Mouse (Mus musculus) midbrain, embryonic 12.5 days (tissue): ENCODE measurements around the gene Prr7. TPM values are rescaled to one million over a fixed set of nuclear protein-coding genes. Genes with fewer than 3 reads are reported as not detected.

ENCODE experiments used
- ATAC-seq: fragments of 200-750 bp; cut with Nextera tagmentation; 2 replicates; pipeline ENCODE4 v1.8.0; 2017; ENCODE audit warnings: low read depth, moderate TSS enrichment, moderate library complexity; ENCODE audit not compliant: low FRiP score
- H3K27ac ChIP-seq: fragments of 300-500 bp; sonication (generic); replicated peaks from 2 replicates; pipeline ENCODE4 v1.5.1; 2016; ENCODE audit warnings: mild to moderate bottlenecking
- H3K27me3 ChIP-seq: fragments of 300-500 bp; sonication (generic); 2 replicates; pipeline ENCODE4 v1.6.1; 2016; ENCODE audit warnings: mild to moderate bottlenecking
- H3K36me3 ChIP-seq: fragments of 300-500 bp; sonication (generic); 2 replicates; pipeline ENCODE4 v1.6.1; 2016
- H3K4me1 ChIP-seq: fragments of 300-500 bp; sonication (generic); 2 replicates; pipeline ENCODE4 v1.6.1; 2016
- H3K4me2 ChIP-seq: fragments of 300-500 bp; sonication (generic); replicated peaks from 2 replicates; pipeline ENCODE4 v1.6.1; 2016; ENCODE audit warnings: mild to moderate bottlenecking, moderate library complexity
- H3K4me3 ChIP-seq: fragments of 300-500 bp; sonication (generic); 2 replicates; pipeline ENCODE4 v1.5.1; 2016; ENCODE audit warnings: mild to moderate bottlenecking
- H3K9ac ChIP-seq: fragments of 300-500 bp; sonication (generic); replicated peaks from 2 replicates; pipeline ENCODE4 v1.6.1; 2016; ENCODE audit warnings: mild to moderate bottlenecking, moderate library complexity
- H3K9me3 ChIP-seq: fragments of 300-500 bp; sonication (generic); 2 replicates; pipeline ENCODE4 v1.6.1; 2016; ENCODE audit warnings: mild to moderate bottlenecking
- WGBS: fragments of 180-500 bp; shearing (Covaris S2); methylation state at CpG from one replicate; pipeline ENCODE4 v1.1.7; 2016; 5-methylcytosine and 5-hydroxymethylcytosine counted together
- microRNA-seq: library from miRNA; unstranded; fragments of <30 nt; microRNA quantifications from one replicate; pipeline ENCODE4, GENCODE M21; 2017
- polyA plus RNA-seq: library from polyadenylated mRNA; unstranded; fragments of >200 nt; fragmentation: Nextera tagmentation; extraction: Ambion mirVana; gene quantifications from 2 replicates; pipeline ENCODE4 v1.2.1, GENCODE M21; 2016

The Prr7 gene
- polyA plus RNA-seq, 1 experiment from 2014 or later: 2.3 TPM

- H3K4me1 ChIP-seq: peaks cover 26% of the 10 kb centered on the region
- H3K27me3 ChIP-seq: peaks cover 13% of the 10 kb centered on the region; the same call in 1 of the 2 replicates
- H3K9me3 ChIP-seq: no peaks in the 10 kb centered on the region
- H3K9ac ChIP-seq: peak within 1 kb of the TSS; percentile 83
- ATAC-seq: peak; percentile 71
- H3K27ac ChIP-seq: peak within 1 kb of the TSS; percentile 72
- WGBS: under 1% methylated on average over 53 of the region's 55 CpGs
- peak within 1 kb of the TSS; percentile 79 for H3K4me2 ChIP-seq
- H3K36me3 ChIP-seq: peaks cover 12% of the 10 kb centered on the region
- peak within 1 kb of the TSS; percentile 78 for H3K4me3 ChIP-seq
Measured at GRCm38 (mm10) chr13:55513111-55513748, 49.2 kb downstream of the Prr7 start, which contains the start of gene Pdlim7. Gene Pdlim7, minus strand, starts transcription at chr13:55513676.

- H3K27me3 ChIP-seq: peaks cover 13% of the 10 kb centered on the region; the same call in 1 of the 2 replicates
- H3K27ac ChIP-seq: no peak overlapping the region
- H3K4me1 ChIP-seq: peaks cover 26% of the 10 kb centered on the region
- ATAC-seq: no peak
- no peaks in the 10 kb centered on the region for H3K9me3 ChIP-seq
- WGBS: 32% methylated on average over 9 of the region's 9 CpGs
- H3K4me3 ChIP-seq: peak overlapping the region; percentile 78
- peaks cover 6% of the 10 kb centered on the region for H3K36me3 ChIP-seq
- peak overlapping the region; percentile 79 for H3K4me2 ChIP-seq
- no peak overlapping the region for H3K9ac ChIP-seq
Measured at GRCm38 (mm10) chr13:55513828-55514227, 49.8 kb downstream of the Prr7 start.

DNA sequence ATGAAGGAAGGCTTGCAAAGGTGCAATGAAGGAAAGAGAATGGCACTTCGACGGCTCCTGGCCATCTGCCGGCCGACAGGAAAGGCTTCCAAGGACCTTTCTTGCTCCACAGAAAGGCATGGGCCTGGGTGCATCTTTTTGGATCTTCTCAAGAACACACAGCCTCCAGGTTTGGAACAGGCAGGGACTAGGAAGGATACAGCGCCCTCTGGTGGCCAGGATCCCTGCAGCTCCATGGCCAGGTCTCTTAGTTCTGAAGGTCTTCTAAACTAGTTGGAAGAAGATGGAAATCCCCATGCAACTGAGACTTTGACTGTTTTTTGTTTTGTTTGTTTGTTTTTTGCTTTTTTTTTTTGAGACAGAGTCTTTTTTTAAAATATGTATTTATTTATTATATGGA lies 52.9 kb downstream of the Prr7 start:
- WGBS: 4% methylated on average over 5 of the region's 5 CpGs
- peaks cover 7% of the 10 kb centered on the region for H3K4me1 ChIP-seq
- H3K4me3 ChIP-seq: no peak overlapping the region
- H3K9me3 ChIP-seq: no peaks in the 10 kb centered on the region
- H3K36me3 ChIP-seq: no peaks in the 10 kb centered on the region
- ATAC-seq: no peak
- peaks cover 13% of the 10 kb centered on the region; the same call in 1 of the 2 replicates for H3K27me3 ChIP-seq
- no peak overlapping the region for H3K27ac ChIP-seq
- H3K4me2 ChIP-seq: no peak overlapping the region
- no peak overlapping the region for H3K9ac ChIP-seq

DNA sequence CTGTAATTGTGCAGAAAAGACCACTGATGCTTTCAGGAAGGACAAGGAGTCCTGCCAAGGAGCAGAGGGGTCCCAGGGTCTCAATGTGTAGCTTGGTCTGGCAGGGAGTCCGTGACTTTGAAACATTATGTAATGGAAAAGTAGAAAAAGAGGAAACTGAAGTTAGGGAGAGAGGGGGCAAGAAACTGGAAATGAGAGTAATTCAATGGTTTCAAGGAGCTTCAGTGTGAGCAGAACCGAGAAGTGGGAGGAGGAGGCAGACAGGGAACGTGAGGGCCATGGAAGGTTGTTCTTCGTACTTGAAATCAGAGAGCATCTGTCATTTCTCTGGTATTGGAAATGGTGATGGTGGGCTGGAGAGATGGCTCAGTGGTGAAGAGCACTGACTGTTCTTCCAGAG lies 55.5 kb downstream of the Prr7 start:
- no peak for ATAC-seq
- 80% methylated on average over 4 of the region's 4 CpGs for WGBS
- Histone ChIP-seq H3K27ac (no peak overlapping the region), H3K4me3 (no peak overlapping the region), H3K27me3 (peaks cover 8% of the 10 kb centered on the region; the same call in 1 of the 2 replicates), H3K4me1 (no peaks in the 10 kb centered on the region), H3K9me3 (no peaks in the 10 kb centered on the region), H3K9ac (no peak overlapping the region), H3K4me2 (no peak overlapping the region), H3K36me3 (no peaks in the 10 kb centered on the region)

GRCm38 (mm10) chr13:55522730-55523129 lies 58.7 kb downstream of the Prr7 start:
- no peaks in the 10 kb centered on the region for H3K9me3 ChIP-seq
- ATAC-seq: no peak
- no peak overlapping the region for H3K4me3 ChIP-seq
- H3K4me1 ChIP-seq: no peaks in the 10 kb centered on the region
- H3K27me3 ChIP-seq: no peaks in the 10 kb centered on the region
- no peak overlapping the region for H3K4me2 ChIP-seq
- WGBS: 69% methylated on average over 8 of the region's 8 CpGs
- no peak overlapping the region for H3K27ac ChIP-seq
- H3K9ac ChIP-seq: no peak overlapping the region
- 0 out of 2 replicates have a peak, but pooled peaks cover 4% of the 10 kb centered on the region for H3K36me3 ChIP-seq

Small RNA genes lying within 50 kb of the gene (microRNA-seq; reads per million reads assigned to microRNA genes)
- gene Mir6943 (not detected), gene Mir6944 (170 reads per million, percentile 59 among the genes with 10 or more reads in this experiment), gene Mir6945 (2.1 reads per million)

Other genes with a start within 250 kb of the Prr7 start
- 317 and 349 TPM in 2 replicates for gene Prelid1, start 143.8 kb upstream of the Prr7 start, polyA plus RNA-seq
- gene Rab24, start 142.3 kb upstream of the Prr7 start, polyA plus RNA-seq: 99.6 and 111 TPM in 2 replicates
- 28.7 and 32.1 TPM in 2 replicates for gene Mxd3, start 134.4 kb upstream of the Prr7 start, polyA plus RNA-seq
- 91.8 and 94.7 TPM in 2 replicates for gene Lman2, start 101.5 kb upstream of the Prr7 start, polyA plus RNA-seq
- 0.47 and 0.59 TPM in 2 replicates for gene Rgs14, start 94.5 kb upstream of the Prr7 start, polyA plus RNA-seq
- 0.06 TPM in 1 of 2 replicates, not detected in the other for gene Slc34a1, start 66.1 kb upstream of the Prr7 start, polyA plus RNA-seq
- gene Pfn3, start 49.0 kb upstream of the Prr7 start, polyA plus RNA-seq: not detected in 2 replicates
- not detected in 2 replicates for gene F12, start 37.5 kb upstream of the Prr7 start, polyA plus RNA-seq
- gene Grk6, start 19.2 kb upstream of the Prr7 start, polyA plus RNA-seq: 53.1 and 58.5 TPM in 2 replicates
- 558 and 585 TPM in 2 replicates for gene Dbn1, start 23.8 kb downstream of the Prr7 start, polyA plus RNA-seq
- 140 and 156 TPM in 2 replicates for gene Pdlim7, start 49.4 kb downstream of the Prr7 start, polyA plus RNA-seq
- 2.9 and 4.6 TPM in 2 replicates for gene Dok3, start 65.0 kb downstream of the Prr7 start, polyA plus RNA-seq
- 64.6 and 73.4 TPM in 2 replicates for gene Ddx41, start 72.4 kb downstream of the Prr7 start, polyA plus RNA-seq
- 67.2 and 67.7 TPM in 2 replicates for gene Fam193b, start 106.9 kb downstream of the Prr7 start, polyA plus RNA-seq
- gene Tmed9, start 109.5 kb downstream of the Prr7 start, polyA plus RNA-seq: 105 and 108 TPM in 2 replicates
- gene B4galt7, start 135.6 kb downstream of the Prr7 start, polyA plus RNA-seq: 40.4 and 41.9 TPM in 2 replicates
- gene Caml, start 158.7 kb downstream of the Prr7 start, polyA plus RNA-seq: 68.0 and 73.9 TPM in 2 replicates
- gene Ddx46, start 170.8 kb downstream of the Prr7 start, polyA plus RNA-seq: 41.7 and 43.0 TPM in 2 replicates
- 71.4 and 74.5 TPM in 2 replicates for gene B230219D22Rik, start 228.9 kb downstream of the Prr7 start, polyA plus RNA-seq